Mouse (Mus musculus) skeletal muscle tissue, adult 2 months (tissue): ENCODE measurements at regions not wholly inside any gene's neighbourhood (a gene's known extent, or its start where the extent isn't known, plus 50 kb on each side); places are given as distances from the start of the nearest gene placed in this dataset.
A peak's percentile ranks its signal among the peaks of the same experiment; 100 is the strongest.

Experiments used
- DNase-seq: peaks from one replicate; pipeline ENCODE4 v3.0.0-alpha.2; 2012; ENCODE audit warnings: low read depth, low spot score

- no peak for DNase-seq
Observed at GRCm38 (mm10) chr9:61226596-61227384, 145.4 kb upstream of the Tle3 start.

DNA sequence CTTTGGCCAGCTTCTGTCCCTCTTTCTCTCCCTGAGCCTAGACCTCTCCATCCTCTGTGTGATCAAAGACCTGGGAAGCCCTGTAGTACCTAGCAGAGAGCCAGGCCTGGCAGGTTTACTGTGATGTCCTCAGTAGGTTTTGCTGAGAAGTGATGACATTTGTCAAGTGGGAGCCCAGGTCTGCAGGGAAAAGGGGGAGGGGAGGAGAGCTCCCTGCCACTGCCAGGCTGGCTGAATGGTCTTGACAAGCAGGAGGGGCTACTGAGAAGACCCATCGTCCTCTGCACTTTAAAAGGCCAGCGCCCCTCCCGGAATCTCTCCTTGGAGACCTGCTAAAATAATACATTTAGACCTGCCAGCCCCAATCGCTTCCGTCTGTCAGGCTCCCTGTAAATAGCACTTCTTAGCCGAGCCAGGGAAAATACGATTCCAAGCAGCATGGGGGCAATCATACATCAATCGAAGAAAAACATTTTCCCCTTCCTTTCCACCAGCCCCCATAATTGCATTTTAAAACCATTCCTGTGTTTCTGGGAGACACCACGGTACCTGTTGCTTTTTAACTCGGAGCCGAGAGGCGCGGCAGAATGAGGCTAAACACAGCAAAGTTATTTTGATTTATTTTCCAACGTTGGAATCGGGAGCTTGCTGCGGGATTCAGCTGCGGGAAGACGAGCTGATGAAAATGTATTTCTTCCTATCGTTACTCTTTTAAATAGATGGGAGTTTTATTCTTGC, 144.5 kb upstream of the Tle3 start:
- no peak for DNase-seq

GRCm38 (mm10) chr9:61228230-61228631, 143.9 kb upstream of the Tle3 start:
- DNase-seq: no peak

DNA sequence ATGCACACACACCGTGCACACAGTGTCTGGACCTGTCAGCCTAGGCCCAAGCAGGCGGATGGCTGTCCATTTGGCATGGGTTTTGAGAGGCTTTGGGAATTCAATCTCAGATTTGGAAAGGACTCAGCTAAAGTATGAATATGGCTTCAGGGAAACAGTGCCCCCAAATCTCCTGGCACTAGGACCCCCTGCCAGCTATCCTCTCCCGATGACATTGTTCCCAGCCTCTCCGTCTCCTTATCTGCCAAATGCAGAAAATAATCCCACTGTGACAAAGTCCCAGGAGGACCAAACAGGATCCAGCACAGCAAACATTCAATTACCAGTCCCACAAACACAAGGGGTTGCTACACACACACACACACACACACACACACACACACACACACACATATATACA, 141.9 kb upstream of the Tle3 start:
- no peak for DNase-seq

GRCm38 (mm10) chr9:61232630-61233029, 139.5 kb upstream of the Tle3 start:
- no peak for DNase-seq

- no peak for DNase-seq
Observed at GRCm38 (mm10) chr9:61233251-61233650, 138.9 kb upstream of the Tle3 start.

GRCm38 (mm10) chr9:61235653-61236610, 136.2 kb upstream of the Tle3 start:
- no peak for DNase-seq

- DNase-seq: no peak
Observed at GRCm38 (mm10) chr9:61238687-61239250, 133.4 kb upstream of the Tle3 start.

DNA sequence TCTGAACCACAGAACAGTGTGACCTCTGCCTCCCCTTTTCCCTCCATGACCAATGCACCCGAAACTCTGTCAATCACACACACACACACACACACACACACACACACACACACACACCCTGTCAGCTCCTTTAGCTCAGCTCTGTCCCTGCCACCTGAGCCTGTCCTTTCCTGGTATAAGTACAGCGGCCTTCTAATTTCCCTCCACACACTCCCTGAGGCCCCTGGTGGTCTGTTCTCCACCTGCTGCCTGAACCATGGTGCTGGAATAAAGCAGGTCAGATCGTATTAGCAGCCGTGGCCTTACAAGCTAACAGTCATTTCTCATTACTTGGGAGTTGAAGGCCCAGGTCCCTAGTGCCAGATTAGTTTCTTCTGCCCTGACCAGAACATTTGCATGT, 132.8 kb upstream of the Tle3 start:
- no peak for DNase-seq

DNA sequence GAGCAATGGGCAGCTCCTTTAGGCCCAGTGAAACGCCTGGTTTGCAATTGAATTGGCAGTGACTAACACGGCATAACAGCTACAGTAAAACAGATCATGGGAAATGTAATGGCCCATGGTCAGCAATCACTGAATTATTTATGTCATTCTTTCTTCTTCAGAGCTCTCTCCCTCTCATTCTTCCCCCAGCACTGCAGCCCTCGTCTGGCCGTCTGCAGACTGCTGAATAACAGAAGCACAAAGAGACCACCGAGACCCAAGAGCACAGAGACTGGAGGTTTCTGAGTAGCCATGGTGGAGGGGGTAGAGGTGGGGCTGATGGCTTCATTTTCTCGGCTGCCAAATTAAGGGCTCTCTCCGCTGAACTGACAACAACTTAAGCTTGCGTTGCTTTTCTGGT, 130.7 kb upstream of the Tle3 start:
- no peak for DNase-seq

- DNase-seq: no peak
Observed at GRCm38 (mm10) chr9:61242167-61242860, 129.9 kb upstream of the Tle3 start.

DNA sequence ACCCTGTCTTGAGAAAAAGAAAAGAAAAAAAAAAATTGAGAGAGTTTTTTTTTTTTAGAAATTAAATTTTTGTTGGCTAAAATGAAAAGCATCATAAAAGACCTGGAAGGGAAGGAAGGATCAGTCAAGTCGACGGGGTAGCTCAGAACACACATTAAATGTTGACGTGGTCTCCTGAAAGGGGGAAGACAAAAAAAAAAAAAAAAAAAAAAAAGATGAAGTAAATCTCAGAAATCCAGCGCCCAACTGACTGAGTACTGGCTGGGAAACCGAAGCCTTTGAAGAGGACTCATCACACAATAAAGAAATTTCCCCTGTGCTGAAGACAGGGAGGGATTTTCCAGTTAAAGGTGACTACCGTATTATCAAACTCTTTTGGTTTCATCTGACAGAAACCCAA, 128.9 kb upstream of the Tle3 start:
- DNase-seq: no peak

- no peak for DNase-seq
Observed at GRCm38 (mm10) chr9:61249691-61250425, 122.3 kb upstream of the Tle3 start.

- DNase-seq: peak; percentile 15
Observed at GRCm38 (mm10) chr9:61251606-61252005, 120.6 kb upstream of the Tle3 start.

DNA sequence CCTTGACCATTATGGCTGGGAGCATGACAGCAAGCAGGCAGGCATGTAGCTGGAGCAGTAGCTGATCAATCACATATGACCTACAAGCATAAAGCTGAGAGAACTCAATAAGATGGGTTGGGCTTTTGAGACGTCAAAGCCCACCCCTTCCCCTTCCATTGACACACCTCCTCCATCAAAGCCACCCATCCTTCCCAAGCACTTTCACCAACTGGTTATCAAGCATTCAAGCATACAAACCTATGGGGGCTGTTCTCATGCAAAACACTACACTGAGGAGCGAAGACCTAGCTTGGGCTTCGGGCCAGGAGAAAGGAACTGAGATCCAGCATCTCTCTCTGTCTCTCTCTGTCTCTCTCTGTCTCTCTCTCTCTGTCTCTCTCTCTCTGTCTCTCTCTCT, 118.4 kb upstream of the Tle3 start:
- no peak for DNase-seq

GRCm38 (mm10) chr9:61257488-61257887, 114.7 kb upstream of the Tle3 start:
- DNase-seq: no peak

DNA sequence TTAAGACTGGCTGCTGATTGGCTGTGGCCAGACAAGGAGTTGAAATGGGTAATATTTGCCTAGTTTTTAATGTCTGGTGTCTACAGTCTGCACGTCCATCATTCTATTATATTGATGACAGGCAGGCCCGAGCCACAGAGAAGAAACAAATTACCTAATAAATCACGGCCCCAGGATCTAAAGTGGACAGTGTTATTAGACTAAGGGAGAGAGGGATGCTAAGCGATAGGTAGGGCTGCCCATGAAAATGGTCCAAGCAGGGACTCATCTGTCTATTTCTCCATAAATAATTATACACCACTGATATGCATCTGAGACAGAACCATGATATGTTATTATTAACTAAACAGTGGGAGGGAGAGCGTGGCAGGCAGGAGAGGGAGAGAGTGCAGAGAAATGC, 114.1 kb upstream of the Tle3 start:
- DNase-seq: no peak

- DNase-seq: no peak
Observed at GRCm38 (mm10) chr9:61259421-61260174, 112.6 kb upstream of the Tle3 start.

GRCm38 (mm10) chr9:61261263-61261662, 110.9 kb upstream of the Tle3 start:
- no peak for DNase-seq
